Mouse (Mus musculus) ES-E14 (cell line): ENCODE measurements around the gene Hps3. TPM values are rescaled to one million over a fixed set of nuclear protein-coding genes. Genes with fewer than 3 reads are reported as not detected.

Source experiments
- DNase-seq: peaks from one replicate; pipeline ENCODE4 v3.0.0-alpha.2; 2013; ENCODE audit warnings: low read depth, low spot score
- H3K27ac ChIP-seq: 2 replicates; pipeline ENCODE4 v1.5.1; 2012; ENCODE audit warnings: low read depth, mild to moderate bottlenecking, low read length, moderate library complexity, mixed read lengths; ENCODE audit not compliant: poor library complexity, insufficient read depth, severe bottlenecking
- H3K36me3 ChIP-seq: 2 replicates; pipeline ENCODE4 v1.6.1; 2012; ENCODE audit warnings: mild to moderate bottlenecking, low read length, moderate library complexity, mixed read lengths; ENCODE audit not compliant: control insufficient read depth, poor library complexity, insufficient read depth, severe bottlenecking
- H3K4me1 ChIP-seq, 2 experiments: fragments of 150-350 bp in 1 of 2; sonication (generic) in 1 of 2; 2 replicates each; pipeline ENCODE4 v1.6.1; 2012; ENCODE audit warnings: low read length in 2 of 2, mild to moderate bottlenecking in 1 of 2, mixed read lengths in 1 of 2; ENCODE audit not compliant: control insufficient read depth in 2 of 2, insufficient read depth in 2 of 2, poor library complexity in 1 of 2
- H3K4me3 ChIP-seq, 2 experiments: fragments of 150-350 bp in 1 of 2; sonication (generic) in 1 of 2; 2 replicates each; pipeline ENCODE4 v1.5.1; 2012; ENCODE audit warnings: low read length in 2 of 2, low read depth in 1 of 2, mild to moderate bottlenecking in 1 of 2, mixed read lengths in 1 of 2; ENCODE audit not compliant: insufficient read depth in 1 of 2, poor library complexity in 1 of 2, severe bottlenecking in 1 of 2
- H3K9ac ChIP-seq: 2 replicates; pipeline ENCODE4 v1.6.1; 2012; ENCODE audit warnings: low read depth, mild to moderate bottlenecking, low read length, mixed read lengths; ENCODE audit not compliant: poor library complexity, insufficient read depth, severe bottlenecking
- H3K9me3 ChIP-seq: fragments of 150-350 bp; sonication (generic); 2 replicates; pipeline ENCODE4 v1.6.1; 2012; ENCODE audit warnings: low read depth, mild to moderate bottlenecking, low read length; ENCODE audit not compliant: control insufficient read depth, insufficient read depth
- CHD2 ChIP-seq: IDR thresholded peaks from 2 replicates; pipeline ENCODE4 v1.6.1; 2014; ENCODE audit warnings: mild to moderate bottlenecking, low read depth, low read length, inconsistent platforms
- HCFC1 ChIP-seq: IDR thresholded peaks from 2 replicates; pipeline ENCODE4 v1.6.1; 2012; ENCODE audit warnings: low read length, inconsistent platforms, borderline replicate concordance; ENCODE audit not compliant: insufficient read depth
- MAFK ChIP-seq: IDR thresholded peaks from 2 replicates; pipeline ENCODE4 v1.6.1; 2014; ENCODE audit warnings: mild to moderate bottlenecking, low read depth, low read length, inconsistent platforms; ENCODE audit not compliant: insufficient read depth
- ZC3H11A ChIP-seq: IDR thresholded peaks from 2 replicates; pipeline ENCODE4 v1.6.1; 2012; ENCODE audit warnings: low read depth, mild to moderate bottlenecking, inconsistent platforms, low read length, borderline replicate concordance
- ZNF384 ChIP-seq: IDR thresholded peaks from 2 replicates; pipeline ENCODE4 v1.6.1; 2012; ENCODE audit warnings: low read depth, low read length, inconsistent platforms
- in situ Hi-C, 2 experiments: fragments of 600-800 bp; cut with MboI; formaldehyde crosslinking; loops; one replicate each; pipeline ENCODE4 v1.15.1; 2025; ENCODE audit warnings: low sequenced_read_pairs in 2 of 2, inconsistent platforms in 1 of 2; ENCODE audit not compliant: unreplicated experiment in 2 of 2
- total RNA-seq: library from RNA; depleted of rRNA; stranded (reverse); fragments of 300-350 nt; gene quantifications from 2 replicates; pipeline ENCODE4 v1.2.3, GENCODE M21; 2012; rRNA removed

Hps3 gene
- total RNA-seq, result 8.9 and 9.6 TPM in 2 replicates

DNA sequence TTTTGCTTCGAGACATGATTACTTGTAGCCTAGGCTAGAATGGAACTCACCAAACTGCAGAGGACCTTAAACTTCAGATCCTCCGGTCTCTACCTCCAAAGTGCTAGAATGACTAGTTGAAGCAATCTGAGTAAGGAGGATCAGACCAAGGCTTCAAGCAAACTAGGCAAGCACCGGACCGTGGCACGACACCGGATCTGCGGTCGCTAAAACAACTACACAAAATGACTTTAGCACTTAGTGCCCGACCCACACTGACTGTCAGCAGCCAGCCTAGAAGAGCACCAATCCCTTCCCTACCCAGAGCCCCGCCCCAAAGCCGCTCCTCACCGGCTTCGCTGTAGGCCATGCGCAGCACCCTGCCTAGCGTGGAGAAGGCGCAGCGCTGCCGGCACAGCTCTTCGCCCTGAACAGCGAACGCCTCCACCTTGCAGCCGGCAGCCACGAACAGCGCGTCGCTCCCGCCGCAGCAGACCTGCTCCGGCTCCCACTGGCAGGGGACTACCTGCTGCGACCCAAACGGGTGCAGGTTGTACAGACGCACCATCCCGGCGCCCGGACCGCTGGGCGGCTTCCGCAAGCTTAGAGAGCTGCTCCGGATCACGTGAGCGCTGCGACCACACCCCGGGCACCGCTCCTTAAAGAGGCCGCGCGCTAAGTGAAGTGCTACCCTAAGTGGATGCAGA lies at the start of gene Hps3:
TSS of gene Hps3 (minus strand) at position 597 of the 686 bp plus-strand sequence.
- Histone ChIP-seq H3K4me3 (peak within 1 kb of the TSS; percentile 64 to 82), H3K9me3 (no peaks in the 10 kb centered on the region), H3K27ac (peak within 1 kb of the TSS; percentile 42; the same call in 1 of the 2 replicates), H3K36me3 (no peaks in the 10 kb centered on the region), H3K9ac (peak within 1 kb of the TSS; percentile 78), H3K4me1 (peaks cover 0 to 2% of the 10 kb centered on the region in 2 experiments; a peak in 1 of 4 replicates)
- TF ChIP-seq MAFK (no peak), HCFC1 (peak; percentile 73; the same call in 1 of the 2 replicates)
- in situ Hi-C loops, result no loop called here
- DNase-seq, result peak; percentile 79

DNA sequence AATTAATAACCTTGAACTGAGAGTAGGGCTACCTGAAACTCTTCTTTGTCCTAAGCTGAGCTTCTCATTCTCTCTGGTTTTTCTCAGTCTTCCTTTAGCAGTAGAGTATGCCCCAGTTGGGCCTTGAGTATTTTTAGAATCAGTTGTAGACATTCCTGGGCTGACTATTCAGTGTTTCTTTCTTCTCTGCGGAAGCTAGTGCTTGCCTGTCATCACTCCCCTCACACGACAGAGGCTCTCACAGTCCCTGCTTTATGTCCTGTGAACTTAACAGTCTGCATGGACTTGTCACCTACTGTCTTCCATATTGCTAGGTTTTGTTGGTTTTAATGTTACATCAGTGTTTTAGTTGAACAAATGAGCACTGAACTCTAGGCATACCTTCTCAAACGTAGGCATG lies 47.0 kb upstream of the Hps3 start:
- H3K4me3 ChIP-seq, result no peak overlapping the region
- TF ChIP-seq ZC3H11A, result no peak
- no peak for TF ChIP-seq MAFK
- no peak for TF ChIP-seq HCFC1
- no peak for TF ChIP-seq ZNF384
- TF ChIP-seq CHD2, result no peak
- H3K9ac ChIP-seq, result no peak overlapping the region
- no peak for DNase-seq
- no peaks in the 10 kb centered on the region for H3K4me1 ChIP-seq
- H3K27ac ChIP-seq, result no peak overlapping the region
- peaks cover 4% of the 10 kb centered on the region for H3K36me3 ChIP-seq
- no peaks in the 10 kb centered on the region for H3K9me3 ChIP-seq
- in situ Hi-C loops, result no loop called here

DNA sequence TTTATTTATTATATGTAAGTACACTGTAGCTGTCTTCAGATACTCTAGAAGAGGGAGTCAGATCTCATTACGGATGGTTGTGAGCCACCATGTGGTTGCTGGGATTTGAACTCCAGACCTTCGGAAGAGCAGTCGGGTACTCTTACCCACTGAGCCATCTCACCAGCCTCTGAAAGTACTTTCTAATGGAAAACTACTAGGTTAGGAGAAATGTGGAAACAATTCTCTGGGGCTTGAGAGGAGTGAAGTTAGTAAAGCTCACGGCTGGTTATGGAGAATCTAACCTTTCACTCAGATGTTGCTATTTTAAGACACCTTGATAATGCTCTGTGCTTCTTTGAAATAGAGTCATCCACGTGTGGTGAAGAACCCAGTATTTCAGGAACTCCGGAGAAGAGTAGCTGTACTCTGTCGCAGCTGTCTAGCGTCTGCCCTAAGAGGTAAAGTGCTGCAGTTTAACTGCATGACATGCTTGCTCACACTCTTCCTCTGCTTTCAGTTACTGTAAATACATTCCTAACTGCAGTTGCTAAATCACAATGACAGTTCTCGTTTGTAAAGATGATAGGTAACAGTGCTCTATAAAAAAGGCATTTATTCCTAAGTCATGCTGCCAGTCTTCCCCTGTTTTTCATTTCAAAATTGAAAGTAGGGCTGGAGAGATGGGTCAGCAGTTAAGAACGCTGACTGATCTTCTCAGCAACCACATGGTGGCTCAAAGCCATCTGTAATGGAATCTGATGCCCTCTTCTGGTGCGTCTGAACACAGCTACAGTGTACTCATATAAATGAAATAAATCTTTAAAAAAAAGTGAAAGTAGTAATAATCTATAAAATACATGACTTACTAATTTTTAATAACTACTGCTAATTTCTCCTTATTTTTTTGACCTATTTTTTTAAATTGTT lies 41.3 kb upstream of the Hps3 start:
- no peak overlapping the region for H3K27ac ChIP-seq
- H3K9ac ChIP-seq, result no peak overlapping the region
- H3K9me3 ChIP-seq, result no peaks in the 10 kb centered on the region
- DNase-seq, result no peak
- no peak overlapping the region for H3K4me3 ChIP-seq
- H3K4me1 ChIP-seq, result no peaks in the 10 kb centered on the region
- peaks cover 6% of the 10 kb centered on the region for H3K36me3 ChIP-seq
- in situ Hi-C loops, result no loop called here
- no peak for TF ChIP-seq CHD2
- no peak for TF ChIP-seq ZC3H11A
- no peak for TF ChIP-seq ZNF384
- no peak for TF ChIP-seq HCFC1
- TF ChIP-seq MAFK, result no peak

DNA sequence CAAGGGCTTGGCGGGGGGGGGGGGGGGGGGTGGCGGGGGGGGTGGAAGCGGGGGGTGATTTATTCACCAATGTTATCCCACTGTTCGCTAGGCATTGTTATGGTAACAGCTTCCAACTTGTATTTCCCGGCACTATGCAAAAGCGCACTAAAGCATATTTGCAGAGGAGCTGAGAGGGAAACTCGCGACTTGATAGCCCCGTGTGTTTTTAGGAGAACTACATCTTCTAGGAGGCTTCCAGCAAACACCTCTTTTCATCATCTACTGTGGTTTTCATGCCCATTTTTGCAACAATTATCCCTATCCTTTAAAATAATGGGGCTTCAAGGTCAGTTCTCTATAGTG lies 23.1 kb upstream of the Hps3 start:
- Histone ChIP-seq H3K9ac (peak overlapping the region; percentile 75; the same call in 1 of the 2 replicates), H3K27ac (peak overlapping the region; percentile 69; the same call in 1 of the 2 replicates), H3K36me3 (no peaks in the 10 kb centered on the region), H3K4me1 (peaks cover 0 to 4% of the 10 kb centered on the region in 2 experiments; a peak in 2 of 4 replicates), H3K9me3 (no peaks in the 10 kb centered on the region), H3K4me3 (peak overlapping the region; percentile 70 to 96)
- DNase-seq, result no peak
- in situ Hi-C loops, result no loop called here
- no peak for TF ChIP-seq HCFC1
- no peak for TF ChIP-seq ZC3H11A
- TF ChIP-seq CHD2, result no peak
- TF ChIP-seq MAFK, result no peak
